Mouse (Mus musculus) layer of hippocampus, adult 2 months (tissue): ENCODE measurements around the gene Gabrb1. TPM values are rescaled to one million over a fixed set of nuclear protein-coding genes. Genes with fewer than 3 reads are reported as not detected.

Experiments used
- DNase-seq, 2 experiments: peaks; one replicate each; pipeline ENCODE4 v3.0.0; 2022; ENCODE audit warnings: low spot score in 2 of 2
- H3K27ac ChIP-seq: fragments of 200-600 bp; 2 replicates; pipeline ENCODE4 v1.8.1; 2022
- H3K4me3 ChIP-seq: fragments of 200-600 bp; 2 replicates; pipeline ENCODE4 v1.8.1; 2022; ENCODE audit warnings: mild to moderate bottlenecking
- CTCF ChIP-seq: fragments of 200-600 bp; conservative IDR thresholded peaks from 2 replicates; pipeline ENCODE4 v1.8.1; 2022; ENCODE audit warnings: antibody characterized with exemption, mild to moderate bottlenecking, moderate library complexity
- total RNA-seq, 2 experiments: library from RNA; stranded (reverse); gene quantifications; 2 replicates each; pipeline ENCODE4 v1.2.3; 2021

Gabrb1 gene
- total RNA-seq, 2 experiments from 2014 or later: 138 to 147 TPM

DNA sequence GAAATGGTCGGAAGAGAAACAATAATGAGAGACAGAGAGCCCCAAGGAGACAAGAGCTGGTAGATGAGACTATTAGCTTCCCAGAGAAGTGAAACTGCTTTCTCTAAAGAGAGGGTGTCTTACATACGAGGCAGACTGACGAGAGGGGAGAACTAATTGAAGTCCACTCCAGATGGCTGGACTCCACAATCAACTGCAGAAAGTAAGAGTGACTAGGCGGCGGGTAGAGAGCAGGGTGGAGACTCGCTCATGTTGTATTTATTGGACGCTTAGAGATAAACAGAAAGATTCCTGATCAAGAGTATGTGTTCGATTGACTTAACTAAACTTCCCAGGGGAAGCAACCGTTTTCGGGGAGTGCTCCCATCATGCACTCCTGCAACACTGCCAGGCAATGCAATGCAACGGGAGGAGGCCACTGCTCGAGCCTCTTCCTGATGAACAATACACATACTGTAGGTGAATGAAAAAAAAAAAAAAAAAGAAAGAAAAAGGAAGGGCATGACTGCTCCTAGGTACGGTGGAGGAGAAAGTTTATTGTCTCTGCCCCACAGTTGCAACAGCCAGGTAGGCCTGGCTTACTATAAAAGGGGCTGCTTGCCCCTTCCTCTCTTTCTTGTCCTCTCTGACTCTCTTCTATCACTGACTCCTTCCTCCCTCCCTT lies 526.7 kb downstream of the Gabrb1 start:
- Histone ChIP-seq H3K4me3 (no peak overlapping the region), H3K27ac (no peak overlapping the region)
- no peak for TF ChIP-seq CTCF
- no peak for DNase-seq

DNA sequence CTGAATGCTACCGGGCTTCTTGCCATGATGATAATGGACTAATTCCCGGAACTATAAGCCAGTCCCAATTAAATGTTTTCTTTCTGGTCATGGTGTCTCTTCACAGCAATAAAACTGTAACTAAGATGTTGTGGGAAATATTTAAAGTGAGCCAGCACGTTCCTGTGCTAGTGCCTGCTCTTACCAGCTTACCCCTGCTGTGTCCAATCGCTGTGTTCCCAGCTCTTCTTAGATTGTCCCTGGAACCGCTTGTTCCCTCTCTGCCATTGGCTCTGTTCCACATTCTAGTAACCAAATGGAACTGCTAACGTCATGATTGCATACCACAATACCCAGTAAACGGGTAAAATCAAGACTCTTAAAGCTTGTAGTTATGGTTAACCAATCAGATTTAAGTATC lies 533.2 kb downstream of the Gabrb1 start:
- TF ChIP-seq CTCF: no peak
- no peak overlapping the region for H3K27ac ChIP-seq
- no peak for DNase-seq
- H3K4me3 ChIP-seq: no peak overlapping the region

GRCm38 (mm10) chr5:72191932-72192331 lies 534.0 kb downstream of the Gabrb1 start:
- no peak for DNase-seq
- no peak for TF ChIP-seq CTCF

GRCm38 (mm10) chr5:72195442-72195841 lies 537.5 kb downstream of the Gabrb1 start:
- no peak for TF ChIP-seq CTCF
- H3K27ac ChIP-seq: no peak overlapping the region
- DNase-seq: no peak
- H3K4me3 ChIP-seq: no peak overlapping the region

More at GRCm38 (mm10) chr5:72191932-72192331, 534.0 kb downstream of the Gabrb1 start:
- no peak overlapping the region for H3K27ac ChIP-seq
- H3K4me3 ChIP-seq: no peak overlapping the region

Other genes with a start within 250 kb of the Gabrb1 start
- gene Cox7b2, start 109.9 kb upstream of the Gabrb1 start, total RNA-seq: under 1 TPM in 1 of 2 experiments, not detected in 1; 0.77 TPM
- gene Gabra4, start 195 bp downstream of the Gabrb1 start, total RNA-seq: 10 to 100 TPM; 82.6 to 94.2 TPM